Mouse (Mus musculus): ENCODE measurements around the gene 2900026A02Rik.

The 2900026A02Rik gene

DNA sequence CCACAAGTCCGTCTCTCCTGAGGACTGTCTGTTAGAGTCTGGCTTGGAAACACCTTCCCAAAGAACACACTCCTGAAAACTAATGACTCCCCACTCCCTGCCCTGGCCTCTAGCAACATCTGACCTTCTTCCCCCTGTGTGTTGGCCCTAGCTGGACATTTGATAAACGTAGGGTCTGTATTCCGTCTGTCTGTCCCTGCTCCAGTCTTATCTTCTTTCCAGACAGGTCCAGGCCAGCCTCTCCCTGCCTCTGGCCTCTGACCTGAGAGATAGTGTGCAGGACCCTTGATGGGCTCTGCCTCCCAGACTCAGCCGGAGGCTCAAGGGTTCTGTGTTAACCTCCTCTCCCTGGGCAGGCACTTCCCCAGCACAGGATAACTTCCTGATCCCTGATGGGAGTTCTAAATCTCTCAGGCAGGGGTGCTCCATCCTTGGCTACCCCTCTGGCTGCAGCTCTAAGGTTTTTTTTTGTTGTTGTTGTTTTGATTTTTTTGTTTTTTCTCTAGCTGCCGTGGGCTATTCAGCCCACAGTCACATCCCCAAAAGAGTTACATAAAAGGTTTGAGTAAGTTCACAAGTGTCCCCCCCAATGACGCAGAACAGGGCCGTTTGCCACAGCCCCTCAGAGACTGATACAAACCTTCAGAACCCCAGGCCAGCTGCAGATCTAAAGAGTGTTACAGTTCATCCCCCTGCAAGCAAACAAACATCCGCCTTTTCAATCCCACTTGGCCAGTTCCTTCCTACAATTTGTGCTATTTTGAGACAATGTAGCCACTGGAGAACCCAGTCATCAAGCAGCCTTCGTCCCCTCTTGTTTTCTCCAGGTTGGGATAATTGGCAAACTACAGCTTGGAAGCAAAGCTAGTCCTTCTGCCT is 23.9 kb downstream of the 2900026A02Rik start:
- ChIA-PET POLR2A (interaction anchor here in 3 of 4 experiments (0.6 to 2.8 kb wide), 4 partner anchors 11 to 30 kb away, joined by 3 to 9 read pairs (median 5); partner anchors contain the start of gene Tmem211 (in 1 of the 3)), CTCF (interaction anchor here in 2 of 4 experiments (1.2 to 1.7 kb wide), 2 partner anchors 22 to 27 kb away, joined by 3 read pairs; no protein-coding TSS in a partner anchor)

DNA sequence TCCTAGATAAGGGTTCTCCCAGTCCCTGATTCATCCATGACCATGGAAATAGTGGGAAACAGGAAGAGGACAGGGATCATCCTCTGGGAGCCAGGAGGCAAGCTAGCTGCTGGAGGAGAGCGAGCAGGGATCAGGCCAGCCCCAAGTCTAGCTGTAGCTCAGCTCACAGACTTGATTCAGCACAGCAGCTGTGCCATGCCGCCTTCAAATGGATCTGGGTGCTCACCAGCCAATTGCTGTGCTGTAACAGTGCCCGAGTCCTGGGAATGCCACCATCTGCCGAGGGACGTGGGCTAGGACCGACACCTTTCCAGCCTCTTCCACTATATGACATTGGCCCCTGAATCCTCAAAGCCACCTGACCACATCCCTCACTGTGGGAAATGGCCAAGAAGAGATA is 25.1 kb downstream of the 2900026A02Rik start:
- CTCF ChIA-PET: interaction anchor here in 1 of 4 experiments (0.7 to 1.7 kb wide), 2 partner anchors 21 to 22 kb away, joined by 3 read pairs; no protein-coding TSS in a partner anchor
- POLR2A ChIA-PET: no interaction called here

DNA sequence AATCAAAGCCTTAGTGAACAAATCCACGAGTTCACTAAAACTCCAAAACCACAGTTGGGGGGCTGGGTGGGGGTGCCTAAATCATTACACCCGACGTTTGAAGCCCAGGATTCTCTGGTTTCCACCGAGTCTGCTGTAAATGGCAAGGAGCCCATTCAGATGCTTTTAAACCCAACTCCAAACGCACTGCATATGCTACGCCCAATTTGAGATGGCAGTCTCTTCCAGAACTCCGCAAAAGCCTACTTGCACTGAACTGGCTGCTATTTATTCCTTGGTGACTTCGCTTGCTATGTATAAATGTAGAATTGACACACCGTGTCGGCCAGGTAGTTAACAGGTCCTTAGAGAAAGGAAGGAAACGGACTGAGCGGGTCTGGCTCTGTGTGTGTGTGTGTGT is 25.6 kb downstream of the 2900026A02Rik start:
- ChIA-PET POLR2A (no interaction called here), CTCF (interaction anchor here in 1 of 4 experiments (0.7 kb wide), 1 partner anchor 22 kb away, joined by 3 read pairs; no protein-coding TSS in a partner anchor)

DNA sequence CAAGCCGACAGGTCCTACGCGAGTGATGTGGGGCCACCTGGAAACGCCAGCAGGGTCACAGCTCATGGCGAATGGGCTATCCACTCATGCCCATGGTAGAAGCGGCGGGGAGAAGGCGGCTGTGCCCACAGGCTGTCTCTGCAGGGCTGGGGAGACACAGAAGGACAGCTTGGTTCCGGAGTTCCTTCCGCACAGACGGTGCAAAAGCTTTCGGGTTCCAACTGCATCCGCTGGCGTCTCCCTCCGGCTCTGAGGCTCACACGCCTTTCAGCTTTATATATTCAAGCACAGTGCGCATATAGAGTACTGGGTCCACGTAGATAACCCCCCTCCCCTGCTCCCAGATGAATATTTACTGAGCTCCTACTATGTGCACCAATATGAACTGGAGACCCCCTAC is 27.3 kb downstream of the 2900026A02Rik start:
- CTCF ChIA-PET: interaction anchor here in 2 of 4 experiments (0.5 to 2.8 kb wide), 7 partner anchors 13 to 115 kb away, joined by 4 to 13 read pairs (median 4); partner anchors contain the start of gene Tmem211 (in 1 of the 2)
- POLR2A ChIA-PET: interaction anchor here in 2 of 4 experiments (0.6 to 1.7 kb wide), 8 partner anchors 14 to 82 kb away, joined by 3 to 5 read pairs (median 4); partner anchors contain the start of gene Tmem211 (in 1 of the 2)

DNA sequence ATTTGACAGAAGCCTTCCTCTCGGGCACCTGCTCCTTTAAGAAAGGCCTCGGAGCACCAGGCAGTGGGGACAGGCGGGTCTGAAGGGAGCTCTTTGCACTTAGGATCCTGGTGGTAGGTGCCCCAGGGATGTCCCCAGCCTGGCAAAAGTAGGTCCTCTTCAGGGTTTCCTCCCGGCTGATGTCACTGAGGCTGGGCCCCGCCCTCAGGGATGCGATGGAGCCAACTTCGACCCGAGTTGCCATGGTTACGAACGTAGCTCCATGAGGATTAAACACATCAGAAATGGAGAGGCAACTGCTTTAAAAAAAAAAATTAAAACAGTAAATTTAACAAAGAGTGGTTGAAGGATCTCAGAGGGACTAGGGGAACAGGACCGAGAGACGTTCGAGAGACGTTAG is 29.1 kb downstream of the 2900026A02Rik start:
- ChIA-PET CTCF (interaction anchor here in 3 of 4 experiments (0.6 to 2.8 kb wide), 7 partner anchors 12 to 373 kb away, joined by 3 to 13 read pairs (median 5); no protein-coding TSS in a partner anchor), POLR2A (interaction anchor here in 2 of 4 experiments (1.1 to 1.7 kb wide), 2 partner anchors 13 to 35 kb away, joined by 3 to 5 read pairs; partner anchors contain the start of gene Tmem211 (in 1 of the 2))

DNA sequence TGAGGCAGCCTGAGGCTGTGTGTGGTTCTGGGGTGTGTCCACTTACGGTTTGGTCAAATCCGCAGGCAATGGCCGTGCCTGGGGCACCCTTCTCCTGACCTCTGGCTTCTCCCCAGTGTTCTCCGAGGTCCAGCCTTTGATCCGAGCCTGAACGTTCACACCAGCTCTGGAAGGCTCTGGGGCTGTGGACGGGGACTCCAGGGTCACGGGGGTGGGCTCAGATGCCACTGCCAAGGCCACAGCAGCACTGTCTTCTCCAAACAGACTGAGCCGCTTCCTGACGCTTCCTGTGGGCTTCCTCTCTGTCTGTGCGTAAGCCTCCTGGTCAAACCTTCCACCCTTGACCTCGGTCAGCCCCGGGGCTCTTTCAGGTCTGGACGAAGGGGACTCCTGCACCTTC is 30.5 kb downstream of the 2900026A02Rik start:
- ChIA-PET POLR2A (interaction anchor here in 1 of 4 experiments (0.6 kb wide), 1 partner anchor 320 kb away, joined by 4 read pairs; no protein-coding TSS in a partner anchor), CTCF (interaction anchor here in 1 of 4 experiments (2.2 kb wide), 1 partner anchor 16 kb away, joined by 5 read pairs; no protein-coding TSS in a partner anchor)

DNA sequence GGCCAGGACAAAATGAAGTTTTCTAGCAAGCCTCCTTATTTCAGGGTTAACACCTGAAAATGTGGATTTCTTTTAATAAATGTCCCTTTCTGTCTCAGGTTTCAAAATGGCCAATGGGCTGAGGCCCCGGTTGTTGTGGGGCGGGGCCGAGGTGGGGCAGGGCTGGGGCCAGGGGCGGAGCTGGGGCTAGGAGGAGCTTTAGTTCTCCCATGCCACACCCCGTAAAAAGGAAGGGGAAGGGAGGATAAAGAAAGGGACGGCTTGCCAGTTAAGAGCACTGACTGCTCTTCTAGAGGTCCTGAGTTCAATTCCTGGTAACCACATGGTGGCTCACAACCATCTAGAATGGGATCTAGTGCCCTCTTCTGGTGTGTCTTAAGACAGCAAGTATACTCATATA is 39.6 kb downstream of the 2900026A02Rik start:
- POLR2A ChIA-PET: interaction anchor here (0.6 to 2.5 kb wide), 10 partner anchors 16 to 1318 kb away, joined by 3 to 12 read pairs (median 4); partner anchors contain the start of gene Tmem211 (in 2 of the 4)
- CTCF ChIA-PET: interaction anchor here (0.6 to 3.4 kb wide), 17 partner anchors 11 to 120 kb away, joined by 3 to 67 read pairs (median 6); partner anchors contain the start of gene Tmem211 (in 4 of the 4)

DNA sequence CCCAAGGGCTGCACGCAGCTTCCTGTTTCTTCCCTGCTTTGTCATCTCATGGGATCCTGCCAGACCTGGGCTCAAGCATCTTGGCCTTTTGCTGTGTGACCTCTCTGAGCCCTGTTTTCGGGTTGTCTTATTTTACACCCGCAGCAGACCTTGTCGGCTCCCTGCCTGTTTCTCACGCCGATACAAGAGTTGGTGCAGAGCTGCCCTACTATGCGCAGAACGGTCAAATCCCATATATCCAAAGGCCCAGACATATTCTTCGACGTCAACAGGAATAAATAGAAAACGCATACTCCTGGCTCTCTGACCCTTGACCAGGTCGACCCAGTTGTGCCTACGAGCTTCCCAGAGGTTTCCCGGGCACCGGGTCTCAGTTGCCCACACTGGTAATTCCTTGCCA is 40.3 kb downstream of the 2900026A02Rik start:
- ChIA-PET CTCF (interaction anchor here (0.6 to 3.4 kb wide), 46 partner anchors 8 to 762 kb away, joined by 3 to 67 read pairs (median 4); partner anchors contain the start of genes Tmem211 (in 4 of the 4) and Sgsm1 (in 1 of the 4)), POLR2A (interaction anchor here in 3 of 4 experiments (0.7 to 2.5 kb wide), 20 partner anchors 13 to 664 kb away, joined by 3 to 13 read pairs (median 4); partner anchors contain the start of gene Tmem211 (in 2 of the 3))

DNA sequence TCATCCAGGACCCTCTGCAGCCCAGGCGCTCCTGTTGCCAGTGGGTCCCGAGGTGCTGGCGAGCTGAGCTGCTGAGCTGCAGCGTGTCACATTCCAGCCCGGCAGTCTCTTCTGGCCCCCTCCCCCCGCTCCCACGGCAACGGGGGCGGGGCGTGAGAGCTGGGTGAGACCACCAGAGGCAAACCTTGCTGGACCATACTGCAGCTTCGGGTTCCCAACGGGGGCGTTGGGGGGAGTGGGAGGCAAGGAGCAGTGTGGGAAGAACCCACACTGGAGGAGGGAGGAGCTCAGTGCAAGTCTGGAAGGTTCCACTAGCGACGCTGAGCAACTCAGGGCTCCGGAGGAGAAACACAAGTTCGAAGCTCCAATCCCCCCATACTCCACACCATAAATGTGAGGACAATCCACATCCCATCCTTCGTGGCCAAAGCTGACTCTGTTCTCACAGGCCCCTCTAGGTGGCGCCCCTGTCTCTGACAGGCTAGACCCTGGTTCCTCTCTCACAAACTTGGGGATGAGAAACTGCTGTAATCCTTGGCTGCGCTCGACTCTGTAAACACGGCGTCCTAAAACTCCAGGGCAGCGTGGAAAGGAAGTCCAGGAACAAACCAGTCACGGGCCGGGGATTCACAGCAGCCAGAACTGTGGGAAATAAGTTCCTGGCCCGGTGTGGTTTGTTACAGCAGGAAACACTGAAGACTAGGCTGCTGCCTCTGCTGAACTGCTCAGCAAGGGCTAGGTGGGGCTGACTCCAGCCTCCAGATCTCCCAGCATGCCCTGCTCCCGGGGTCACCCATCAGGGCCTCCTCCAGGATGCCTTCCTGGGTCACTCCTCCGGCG is 41.0 kb downstream of the 2900026A02Rik start:
- POLR2A ChIA-PET: interaction anchor here (0.5 to 2.5 kb wide), 32 partner anchors 10 to 636 kb away, joined by 3 to 13 read pairs (median 3); partner anchors contain the start of gene Tmem211 (in 3 of the 4)
- CTCF ChIA-PET: interaction anchor here (0.5 to 3.4 kb wide), 65 partner anchors 8 to 763 kb away, joined by 3 to 67 read pairs (median 4); partner anchors contain the start of genes Tmem211 (in 4 of the 4), Sgsm1 (in 2 of the 4) and Ficd (in 1 of the 4)

DNA sequence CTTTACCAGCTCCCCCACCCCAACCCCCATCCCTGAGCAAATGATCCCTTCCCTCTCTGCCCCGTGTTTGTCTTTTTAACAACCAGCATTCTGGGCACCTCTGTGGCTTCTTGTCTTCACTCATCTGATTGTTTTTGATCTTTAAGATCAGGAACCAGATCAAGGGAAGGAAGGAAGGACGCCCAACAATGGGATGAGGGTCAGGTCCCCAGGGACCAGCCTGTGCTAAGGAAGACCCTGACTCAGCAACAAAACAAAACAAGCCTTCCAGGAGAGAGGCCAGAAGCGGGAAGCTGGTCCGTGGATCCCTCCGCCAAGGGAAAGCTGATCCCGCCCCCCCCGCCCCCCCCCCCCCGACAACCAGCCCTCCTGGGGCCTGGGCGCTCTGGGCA is 41.6 kb downstream of the 2900026A02Rik start:
- CTCF ChIA-PET: interaction anchor here (0.5 to 3.4 kb wide), 62 partner anchors 7 to 763 kb away, joined by 3 to 67 read pairs (median 4); partner anchors contain the start of genes Tmem211 (in 4 of the 4), Sgsm1 (in 2 of the 4) and Ficd (in 1 of the 4)
- POLR2A ChIA-PET: interaction anchor here (0.5 to 2.5 kb wide), 24 partner anchors 10 to 636 kb away, joined by 3 to 13 read pairs (median 3); partner anchors contain the start of gene Tmem211 (in 3 of the 4)

DNA sequence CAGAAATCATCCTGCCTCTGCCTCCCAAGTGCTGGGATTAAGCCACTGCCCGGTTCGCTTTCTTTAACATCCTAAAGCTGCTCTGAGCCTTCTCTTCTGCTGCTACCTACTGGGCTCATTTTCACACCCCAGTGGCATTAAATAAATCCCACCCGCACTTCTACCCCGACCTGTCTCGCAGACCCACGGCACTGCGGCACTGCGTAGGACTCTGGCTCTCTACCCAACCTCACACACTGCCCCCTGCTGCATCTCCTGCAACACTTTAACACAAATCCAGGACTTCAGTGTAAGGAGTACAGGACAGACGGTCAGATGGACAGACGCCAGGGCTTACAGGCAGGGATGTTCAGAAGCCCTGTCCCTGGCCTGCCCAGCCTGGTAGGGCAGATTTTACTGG is 45.1 kb downstream of the 2900026A02Rik start:
- CTCF ChIA-PET: interaction anchor here (0.6 to 4.1 kb wide), 20 partner anchors 11 to 614 kb away, joined by 3 to 62 read pairs (median 8); partner anchors contain the start of genes Tmem211 (in 3 of the 4) and 2900026A02Rik (in 1 of the 4)

DNA sequence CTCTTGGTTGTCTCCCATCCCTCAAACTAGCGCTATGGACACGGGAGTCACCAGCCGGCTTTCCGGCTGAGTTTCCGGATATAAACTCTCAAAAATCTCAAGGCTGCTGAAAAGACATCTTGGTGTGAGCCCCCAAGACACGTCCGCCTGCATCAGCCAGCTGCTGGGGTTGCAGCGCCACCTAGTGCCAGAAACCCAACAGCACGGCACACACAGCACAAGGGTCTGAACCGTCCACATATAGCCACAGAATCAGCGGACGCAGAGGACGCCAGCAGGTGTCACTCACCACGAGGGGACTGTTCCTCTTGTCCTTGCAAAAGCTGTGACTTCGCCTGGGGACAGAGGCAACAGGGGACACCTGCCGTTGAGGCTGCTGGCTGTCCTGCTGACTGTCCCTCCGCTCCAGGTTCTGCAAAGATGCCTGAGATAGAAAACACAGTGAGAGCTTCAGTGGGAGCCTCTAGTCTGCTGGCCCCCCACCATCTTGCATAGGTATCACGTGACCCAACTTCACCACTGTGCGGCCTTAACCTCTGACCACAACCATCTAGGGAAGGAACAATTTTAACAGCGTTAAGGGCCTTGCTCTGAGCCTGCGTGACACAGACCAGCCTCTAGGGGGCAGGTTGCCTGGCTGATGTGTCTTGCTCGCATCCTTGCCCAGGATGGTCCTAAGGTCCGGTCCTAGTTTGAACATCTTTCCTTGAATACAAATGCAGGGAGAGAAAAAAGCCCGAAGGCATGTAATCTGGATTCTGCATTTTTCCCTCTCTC is 45.9 kb downstream of the 2900026A02Rik start:
- ChIA-PET CTCF (interaction anchor here (0.6 to 4.1 kb wide), 91 partner anchors 8 to 970 kb away, joined by 3 to 62 read pairs (median 4); partner anchors contain the start of genes Tmem211 (in 4 of the 4), 1700069L16Rik (in 1 of the 4) and 2900026A02Rik (in 1 of the 4)), POLR2A (interaction anchor here in 2 of 4 experiments (0.6 to 3.0 kb wide), 8 partner anchors 22 to 127 kb away, joined by 3 to 18 read pairs (median 4); partner anchors contain the start of gene Tmem211 (in 2 of the 2))

More for the DNA sequence above, 45.1 kb downstream of the 2900026A02Rik start:
- POLR2A ChIA-PET: interaction anchor here in 2 of 4 experiments (1.0 to 3.0 kb wide), 3 partner anchors 17 to 51 kb away, joined by 4 to 18 read pairs (median 4); partner anchors contain the start of gene Tmem211 (in 2 of the 2)

DNA sequence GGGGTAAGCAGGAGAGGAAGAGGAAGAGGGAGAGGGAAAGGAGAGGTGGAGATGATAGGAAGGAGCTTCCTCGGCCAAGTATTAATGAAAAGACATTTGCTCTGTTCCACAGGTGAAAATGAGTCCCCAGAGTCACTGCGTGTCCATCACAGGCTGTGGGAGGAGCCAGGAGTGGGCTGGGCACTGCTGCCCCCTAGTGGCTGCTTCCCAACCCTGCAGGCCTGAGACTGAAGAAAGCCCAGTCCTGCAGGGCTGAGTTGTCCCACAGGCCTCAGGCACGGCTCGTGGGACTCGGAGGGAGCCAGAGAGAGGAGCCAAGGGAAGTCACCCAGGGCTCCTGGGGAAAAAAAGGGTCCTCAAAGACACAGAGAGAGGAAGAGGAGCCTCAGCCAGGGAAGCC is 47.7 kb downstream of the 2900026A02Rik start:
- ChIA-PET POLR2A (interaction anchor here in 1 of 4 experiments (1.1 to 1.5 kb wide), 3 partner anchors 18 to 102 kb away, joined by 3 to 5 read pairs (median 4); partner anchors contain the start of gene Tmem211), CTCF (interaction anchor here in 3 of 4 experiments (0.6 to 4.1 kb wide), 21 partner anchors 8 to 325 kb away, joined by 3 to 62 read pairs (median 10); partner anchors contain the start of gene Tmem211 (in 2 of the 3))

DNA sequence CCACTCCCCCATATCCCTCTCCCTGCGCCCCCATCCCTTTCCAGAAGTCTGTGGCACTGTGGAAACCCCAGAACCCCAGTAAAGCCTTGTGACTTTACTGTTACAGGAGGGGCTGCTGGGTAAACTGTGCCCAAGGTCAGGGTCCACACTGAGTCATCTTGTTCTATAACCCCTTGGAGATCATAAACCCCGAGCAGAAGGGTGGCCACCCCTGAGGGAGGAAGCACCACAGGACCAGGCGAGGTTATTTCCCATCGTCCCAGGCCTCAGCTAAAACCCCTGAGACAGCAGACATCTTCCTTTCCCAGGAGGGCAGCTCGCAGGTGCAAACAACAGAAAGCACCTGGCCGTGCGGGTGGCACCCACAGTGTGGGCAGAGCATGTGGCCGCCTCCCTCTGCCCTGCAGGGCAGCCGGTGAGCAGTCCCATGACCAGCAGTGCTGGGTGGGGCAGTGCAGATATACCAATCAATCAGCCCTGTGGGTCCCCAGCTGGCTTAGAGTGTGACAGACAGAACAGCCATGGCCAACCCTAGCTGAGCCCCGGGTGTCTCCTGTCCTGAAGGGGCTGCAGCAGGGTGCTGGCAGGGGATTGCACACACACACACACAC is 49.0 kb downstream of the 2900026A02Rik start:
- ChIA-PET POLR2A (no interaction called here), CTCF (interaction anchor here (0.6 to 10.8 kb wide), 9 partner anchors 8 to 1030 kb away, joined by 3 to 196 read pairs (median 4); partner anchors contain the start of gene Tmem211 (in 1 of the 4))

DNA sequence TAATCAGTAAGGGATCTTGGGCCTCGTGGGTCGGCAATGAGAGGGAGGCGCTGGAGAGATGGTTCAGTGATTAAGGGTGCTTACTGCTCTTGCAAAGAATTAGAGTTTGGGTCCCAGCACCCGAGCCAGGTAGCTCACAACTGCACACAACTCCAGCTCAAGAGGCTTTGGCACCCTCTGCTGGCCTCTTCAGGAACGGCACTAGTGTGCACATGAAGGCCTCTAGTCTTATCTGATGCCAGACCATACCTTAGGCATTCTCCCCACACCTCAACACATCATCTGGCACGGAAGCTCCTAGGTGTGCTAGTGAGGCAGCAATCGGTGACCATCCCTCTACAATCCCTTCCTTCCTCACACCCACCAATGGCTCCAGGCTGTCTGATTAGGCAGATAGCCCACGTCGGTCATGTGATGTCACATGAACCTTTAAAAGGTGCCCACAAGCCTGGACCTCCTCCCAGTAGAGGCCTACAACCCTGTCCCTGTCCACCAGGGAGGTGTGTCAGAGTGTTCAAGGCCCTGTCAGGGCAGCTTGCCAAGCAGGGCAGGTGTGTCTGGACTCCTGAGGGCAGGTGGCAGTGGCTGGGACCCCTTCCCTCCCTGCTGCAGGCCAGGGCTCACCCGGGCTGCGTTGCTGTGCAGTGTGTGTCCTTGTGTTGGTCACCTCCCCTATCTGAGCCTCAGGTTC is 50.8 kb downstream of the 2900026A02Rik start:
- ChIA-PET POLR2A (interaction anchor here in 3 of 4 experiments (0.6 to 2.4 kb wide), 11 partner anchors 9 to 483 kb away, joined by 3 to 9 read pairs (median 3); partner anchors contain the start of gene Tmem211 (in 1 of the 3)), CTCF (interaction anchor here (0.6 to 10.8 kb wide), 72 partner anchors 8 to 1491 kb away, joined by 3 to 196 read pairs (median 4); partner anchors contain the start of genes Tmem211 (in 3 of the 4), Sgsm1 (in 1 of the 4) and Tfip11 (in 1 of the 4))
